Mouse (Mus musculus): ENCODE measurements around the gene Psmg4.

Psmg4 gene

DNA sequence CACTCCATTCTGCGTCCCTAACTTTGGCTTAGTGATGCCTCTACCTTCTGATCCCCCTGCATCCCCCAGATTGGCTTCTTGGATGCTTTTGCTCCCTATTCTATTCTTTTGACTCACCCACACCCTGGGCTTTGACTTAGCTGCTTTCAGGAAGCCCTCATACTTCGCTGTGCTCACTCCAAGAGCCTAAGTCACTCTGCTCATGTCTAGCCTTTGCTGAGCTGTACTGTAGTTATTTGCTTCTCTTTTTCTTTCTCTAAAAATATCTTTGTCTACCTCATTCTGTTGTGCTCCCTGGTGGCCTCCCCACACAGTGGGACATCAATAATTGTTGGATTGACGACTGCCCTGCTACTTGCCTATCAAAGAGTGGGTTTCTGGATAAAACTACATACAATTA is 14.6 kb upstream of the Psmg4 start:
- peak; percentile 14 for DNase-seq (ENCODE audit: extremely low spot score, low spot score)

DNA sequence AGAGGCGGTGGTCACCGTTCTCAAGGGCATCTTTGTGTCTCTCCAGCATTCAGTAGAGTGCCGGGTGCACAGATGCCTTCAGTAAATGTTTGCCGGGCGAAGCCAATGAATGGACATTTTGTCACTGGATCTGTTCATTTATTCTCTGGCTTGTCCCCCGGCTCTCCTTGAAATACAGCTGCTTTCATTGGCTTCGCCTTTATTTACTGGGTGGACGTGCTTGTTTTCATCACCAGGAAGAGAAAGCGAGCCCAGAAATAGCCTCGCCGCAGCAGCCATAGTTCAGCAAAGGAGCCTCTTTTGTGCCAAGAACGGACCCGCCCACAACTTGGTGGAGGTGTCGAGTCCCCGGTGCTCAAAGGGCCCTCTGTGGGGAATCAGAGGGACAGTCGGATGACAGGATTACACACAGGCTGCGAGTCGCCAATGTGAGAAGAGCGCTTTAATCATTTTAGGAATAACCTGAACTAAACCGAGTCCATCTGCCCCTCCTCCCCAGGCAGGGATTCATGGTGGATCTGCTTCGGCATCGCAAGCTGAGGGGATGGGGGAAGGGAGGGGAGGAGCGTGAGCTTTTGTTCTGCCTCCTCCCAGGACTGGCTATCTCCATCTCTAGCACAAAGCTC is 13.9 kb upstream of the Psmg4 start:
- DNase-seq (ENCODE audit: extremely low spot score, low spot score) = peak; percentile 88

- no peak for DNase-seq (ENCODE audit: extremely low spot score, low spot score)
Measured at GRCm38 (mm10) chr13:34149463-34150176, 13.1 kb upstream of the Psmg4 start.

DNA sequence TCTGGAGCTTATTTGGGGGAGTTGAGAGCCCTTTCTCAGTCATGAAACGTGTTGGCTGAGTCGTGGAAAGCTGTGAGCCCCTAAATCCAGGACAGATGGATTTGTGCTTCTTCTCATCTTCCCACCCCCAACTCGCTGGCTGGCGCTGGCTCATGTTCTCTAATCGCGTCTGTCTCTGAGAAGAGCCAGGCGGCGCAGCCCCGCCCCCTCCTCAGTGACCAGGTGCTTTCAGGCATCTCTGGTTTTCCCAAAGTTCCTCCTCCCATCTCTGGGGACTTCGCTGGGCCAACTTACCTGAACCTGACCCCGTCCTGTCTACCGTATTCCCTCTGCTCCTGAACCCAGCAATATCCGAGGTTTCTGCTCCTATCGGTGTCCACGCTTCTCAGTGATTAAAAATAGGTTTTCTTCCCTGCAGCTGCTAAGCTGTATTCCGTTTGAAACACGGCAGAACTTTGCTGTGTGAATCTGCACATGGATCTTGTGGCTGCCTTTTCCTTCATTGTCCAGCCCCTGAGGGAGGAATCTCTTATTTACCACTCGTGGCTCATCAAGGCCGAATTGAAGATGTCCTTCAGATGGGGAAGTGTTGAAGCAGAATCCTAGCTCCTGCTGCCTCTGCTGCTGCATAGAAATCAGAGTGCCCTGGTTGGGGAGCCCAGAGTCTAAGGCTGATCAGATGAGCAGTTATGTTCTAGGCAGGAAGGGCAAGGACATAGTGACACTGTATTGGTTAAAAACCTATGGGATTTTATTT is 12.3 kb upstream of the Psmg4 start:
- peak; percentile 52 for DNase-seq (ENCODE audit: extremely low spot score, low spot score)

DNA sequence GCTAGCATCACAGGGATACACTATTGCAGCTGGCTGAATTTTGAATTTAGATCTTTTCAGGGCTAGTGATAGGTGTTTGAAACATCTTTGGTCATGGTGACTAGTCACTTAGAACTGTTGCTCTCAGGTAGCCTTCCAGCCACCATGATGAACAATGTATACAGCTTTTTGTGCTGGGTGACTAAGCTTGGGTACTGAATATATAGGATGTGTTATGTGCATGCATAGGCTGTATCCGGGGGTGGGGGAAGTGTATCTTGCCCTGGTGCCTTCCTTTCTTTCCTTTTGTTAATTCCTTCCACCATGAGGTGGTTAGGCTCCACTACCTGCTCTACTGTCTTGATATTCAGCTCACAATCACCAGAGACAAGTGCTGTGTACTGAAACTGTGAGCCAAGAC is 11.3 kb upstream of the Psmg4 start:
- no peak for DNase-seq (ENCODE audit: extremely low spot score, low spot score)

DNA sequence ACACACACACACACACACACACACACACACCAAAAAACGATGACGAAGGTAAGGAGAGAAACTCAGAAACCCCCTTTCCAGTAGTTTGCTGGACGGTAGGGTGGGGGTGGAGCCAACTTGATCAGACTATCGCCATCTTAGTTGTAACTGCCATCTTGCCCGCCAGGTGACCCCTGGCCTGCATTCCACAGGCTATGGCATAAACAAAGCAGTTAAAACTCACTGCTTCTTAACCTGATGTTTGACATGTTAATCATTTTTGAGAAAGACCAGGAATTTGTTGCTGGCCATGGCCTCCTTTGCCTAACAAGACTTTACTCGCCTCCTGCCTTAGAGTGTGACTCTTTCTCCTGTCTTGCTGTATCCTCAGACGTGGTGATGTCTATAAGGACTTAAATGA is 10.1 kb upstream of the Psmg4 start:
- no peak for DNase-seq (ENCODE audit: extremely low spot score, low spot score)

GRCm38 (mm10) chr13:34153254-34154011 is 9.3 kb upstream of the Psmg4 start:
- no peak for DNase-seq (ENCODE audit: extremely low spot score, low spot score)

GRCm38 (mm10) chr13:34154217-34154930 is 8.4 kb upstream of the Psmg4 start:
- DNase-seq (ENCODE audit: extremely low spot score, low spot score) = peak; percentile 59

DNA sequence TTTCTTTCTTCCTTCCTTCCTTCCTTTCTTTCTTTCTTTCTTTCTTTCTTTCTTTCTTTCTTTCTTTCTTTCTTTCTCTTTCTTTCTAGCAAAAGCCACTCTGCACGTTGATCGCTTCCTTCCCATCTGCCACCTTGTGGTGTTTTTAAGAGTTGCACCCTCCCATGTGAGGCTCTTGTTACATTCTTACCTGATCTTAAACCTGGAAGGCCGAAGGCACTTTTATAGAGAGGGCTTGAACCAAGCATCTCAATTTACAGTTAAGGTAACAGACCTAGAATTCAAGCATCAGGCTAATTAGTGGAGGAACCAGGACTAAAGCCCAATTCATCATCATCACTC is 7.9 kb upstream of the Psmg4 start:
- DNase-seq (ENCODE audit: extremely low spot score, low spot score) = peak; percentile 58

DNA sequence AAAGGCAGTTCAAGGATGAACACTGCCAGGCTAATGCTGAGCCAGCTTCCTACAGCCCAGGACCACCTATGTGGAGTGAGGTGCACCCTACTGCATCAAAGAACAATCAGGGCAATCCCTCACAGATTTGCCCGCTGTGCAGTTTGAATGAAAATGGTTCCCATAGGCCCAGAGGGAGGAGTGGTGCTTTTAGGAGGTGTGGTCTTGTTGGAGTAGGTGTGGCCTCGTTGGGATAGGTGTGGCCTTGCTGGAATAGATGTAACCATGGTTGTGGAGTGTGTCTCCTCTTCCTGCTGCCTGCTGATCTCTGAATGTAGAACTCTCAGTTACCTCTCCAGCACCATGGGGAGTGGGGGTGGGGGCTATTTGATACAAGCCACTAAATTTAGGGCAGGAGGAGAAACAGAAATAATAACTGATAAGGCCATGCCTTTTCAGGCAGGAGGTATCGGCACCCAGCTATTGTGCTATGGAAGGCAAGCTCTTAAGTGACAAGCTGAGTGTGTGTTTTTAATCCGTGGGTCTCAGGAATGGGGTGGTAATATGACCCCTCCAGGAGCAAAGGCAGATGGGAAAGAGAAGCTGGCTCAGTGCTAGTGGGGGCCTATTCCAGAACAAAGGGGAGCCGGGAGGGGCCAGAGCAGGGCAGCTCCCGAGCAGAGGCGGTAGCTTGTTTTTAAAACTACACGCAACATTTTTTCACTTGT is 6.5 kb upstream of the Psmg4 start:
- DNase-seq (ENCODE audit: extremely low spot score, low spot score) = no peak

DNA sequence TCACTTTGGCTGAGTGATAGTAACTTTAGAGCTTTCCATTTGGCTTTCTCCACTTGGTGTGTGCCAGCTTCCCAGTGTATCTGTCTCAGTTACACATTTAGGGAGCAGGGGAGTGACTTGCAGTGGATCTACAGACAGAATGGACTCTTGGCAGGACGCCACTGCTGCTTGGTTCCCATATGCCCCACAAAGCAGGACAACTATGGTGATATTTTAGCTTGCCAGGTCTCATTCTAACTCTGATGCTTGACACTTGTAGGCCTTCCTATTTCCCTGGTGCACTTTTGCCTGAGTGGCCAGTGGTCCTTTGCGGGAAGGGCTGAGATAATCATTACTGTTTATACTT is 6.0 kb upstream of the Psmg4 start:
- no peak for DNase-seq (ENCODE audit: extremely low spot score, low spot score)

DNA sequence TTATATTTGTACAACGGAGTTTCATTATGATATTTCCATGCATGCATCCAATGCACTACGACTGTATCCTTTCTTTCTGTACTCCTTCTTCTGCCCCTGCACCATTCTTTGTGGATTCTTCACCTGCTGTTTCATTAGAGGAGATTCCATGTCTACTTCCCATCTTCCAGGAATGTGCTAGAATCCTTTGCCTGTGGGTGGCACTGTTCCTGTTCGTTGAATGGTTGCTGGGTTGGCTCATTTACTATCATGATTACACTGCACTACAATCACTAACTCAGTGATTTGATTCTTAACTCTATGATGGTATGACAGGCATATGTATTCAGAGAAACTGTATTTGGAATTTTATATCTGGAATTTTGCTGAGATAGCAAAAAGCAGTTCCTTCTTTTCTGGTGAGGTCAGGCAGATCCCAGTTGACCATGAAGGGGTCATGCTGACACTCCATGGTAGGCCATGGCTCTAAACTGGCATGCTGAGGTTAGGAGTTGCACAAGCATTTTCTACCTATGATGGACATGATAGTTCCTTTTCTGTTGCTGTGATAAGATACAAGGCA is 5.1 kb upstream of the Psmg4 start:
- no peak for DNase-seq (ENCODE audit: extremely low spot score, low spot score)

- DNase-seq (ENCODE audit: extremely low spot score, low spot score) = no peak
Measured at GRCm38 (mm10) chr13:34159926-34160325, 2.8 kb upstream of the Psmg4 start.

- DNase-seq (ENCODE audit: extremely low spot score, low spot score) = no peak
Measured at GRCm38 (mm10) chr13:34163304-34163975, 676 bp downstream of the Psmg4 start.

DNA sequence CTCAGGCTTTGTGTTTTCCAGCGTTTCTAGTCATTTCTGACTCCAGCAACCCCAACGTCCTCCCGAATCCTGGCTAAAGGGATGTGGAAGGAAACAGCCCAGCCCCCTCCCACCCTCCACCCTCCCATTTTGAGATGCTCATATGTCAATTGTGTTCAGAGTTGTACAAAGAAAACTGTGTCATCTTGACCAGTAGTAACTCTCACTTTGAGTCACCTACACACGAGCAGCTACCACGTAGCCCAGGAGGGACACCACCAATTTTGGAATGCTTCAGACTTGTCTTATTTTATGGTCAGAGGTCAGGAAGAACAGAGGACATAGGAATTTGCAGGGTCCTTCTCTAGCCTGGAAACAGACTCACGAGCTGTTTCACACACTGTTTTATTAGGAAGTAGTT is 11.3 kb downstream of the Psmg4 start:
- no peak for DNase-seq (ENCODE audit: extremely low spot score, low spot score)

DNA sequence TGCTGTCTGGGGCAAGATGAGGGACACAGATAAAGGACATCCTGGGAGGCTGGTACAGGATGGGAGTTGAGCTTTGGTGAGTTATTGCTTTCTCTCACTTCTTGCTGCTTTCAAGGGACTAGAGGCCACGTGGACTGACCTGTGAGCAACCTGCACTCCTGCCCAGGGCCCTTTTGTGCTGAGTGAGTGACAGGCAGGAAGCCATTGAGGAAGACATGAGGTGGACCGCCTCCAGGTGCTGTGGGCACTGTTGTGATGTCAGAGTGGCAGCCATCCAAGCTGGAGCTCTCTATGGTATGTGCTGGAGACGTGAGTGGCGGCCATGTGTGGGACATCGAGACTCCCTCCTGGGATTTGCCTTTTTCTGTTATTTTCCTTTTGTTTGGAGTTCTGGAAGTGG is 18.9 kb downstream of the Psmg4 start:
- no peak for DNase-seq (ENCODE audit: extremely low spot score, low spot score)

GRCm38 (mm10) chr13:34185371-34185770 is 22.6 kb downstream of the Psmg4 start:
- no peak for DNase-seq (ENCODE audit: extremely low spot score, low spot score)

DNA sequence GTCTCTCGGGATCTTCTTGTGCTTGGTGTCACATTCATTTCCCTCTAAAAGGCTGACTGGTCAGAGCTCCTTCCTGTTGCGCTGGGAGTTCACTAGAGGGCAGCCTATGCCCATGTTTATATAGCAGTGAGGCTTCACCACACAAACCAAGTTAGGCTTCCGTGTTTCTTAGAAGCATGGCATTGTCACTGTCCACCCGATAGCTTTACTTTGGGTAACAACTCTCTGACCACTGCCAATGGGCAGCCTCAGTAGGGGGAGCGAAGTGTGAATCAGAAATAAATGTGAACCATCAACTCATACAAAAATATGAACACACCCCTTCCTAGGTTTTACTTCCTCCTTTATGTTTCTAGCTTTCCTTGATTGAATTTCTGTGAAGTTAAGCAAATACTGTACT is 24.8 kb downstream of the Psmg4 start:
- DNase-seq (ENCODE audit: extremely low spot score, low spot score) = peak; percentile 56

DNA sequence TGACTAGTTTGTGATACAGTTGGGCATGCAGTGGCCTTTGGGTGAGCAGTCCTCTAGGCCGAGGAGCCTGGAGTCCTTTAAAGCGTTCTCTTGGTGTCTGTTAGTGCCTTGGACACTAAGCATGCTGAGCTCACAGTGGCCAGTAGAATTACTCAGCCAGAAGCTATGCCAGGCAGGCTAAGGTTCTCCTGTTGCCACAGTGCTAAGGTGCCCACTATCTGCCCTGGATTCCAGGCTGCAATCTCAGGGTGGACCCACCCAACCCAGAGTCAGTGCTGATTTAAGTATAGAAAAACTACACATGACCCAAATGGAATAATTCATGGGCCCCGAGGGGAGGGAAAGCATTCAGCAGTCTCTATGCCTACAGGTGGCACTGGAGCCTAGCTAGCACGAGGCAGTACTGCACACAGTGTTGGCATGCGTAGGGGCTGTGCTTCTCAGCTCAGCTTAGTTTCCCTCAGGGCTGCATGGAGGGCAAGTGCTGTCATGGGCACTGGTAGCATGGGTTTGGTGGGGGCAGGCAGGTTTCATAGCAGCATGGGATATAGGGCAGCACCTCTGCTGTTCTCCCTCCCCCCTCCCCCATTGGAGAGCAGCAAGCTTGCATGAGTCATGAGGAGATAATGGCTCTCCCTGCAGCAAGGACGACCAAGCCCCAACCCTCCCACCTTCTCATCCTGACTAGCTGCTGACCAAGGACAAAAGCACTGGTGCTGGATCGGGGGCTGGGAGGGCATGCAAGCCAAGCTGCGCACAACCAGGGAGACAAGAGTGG is 29.8 kb downstream of the Psmg4 start:
- no peak for DNase-seq (ENCODE audit: extremely low spot score, low spot score)
